Mouse (Mus musculus) fat pad, adult 2 months (tissue): ENCODE measurements around the gene Rrp9.
"Not testable (repeated sequence)": the region's sequence is repeated elsewhere in the genome, so short reads cannot be mapped to it uniquely, and the experiment has no call there.

Experiments
- DNase-seq: peaks from one replicate; pipeline ENCODE4 v3.0.0-alpha.2; 2011; ENCODE audit warnings: low read depth, low spot score; ENCODE audit errors: extremely low read depth

Rrp9 gene

GRCm38 (mm10) chr9:106473081-106473752 lies 2.5 kb upstream of the Rrp9 start:
- DNase-seq, result no peak

GRCm38 (mm10) chr9:106473753-106474105 lies 2.0 kb upstream of the Rrp9 start:
- DNase-seq, result no peak

- DNase-seq, result no peak
Observed at GRCm38 (mm10) chr9:106474456-106474855, 1.3 kb upstream of the Rrp9 start.

GRCm38 (mm10) chr9:106475046-106475445 lies 717 bp upstream of the Rrp9 start:
- no peak for DNase-seq

- no peak for DNase-seq
Observed at GRCm38 (mm10) chr9:106476002-106476923, 500 bp downstream of the Rrp9 start.

- DNase-seq, result peak; percentile 95
Observed at GRCm38 (mm10) chr9:106476924-106477484, 1.2 kb downstream of the Rrp9 start, which contains the start of gene Parp3. Gene Parp3, minus strand, starts transcription at chr9:106476949.

GRCm38 (mm10) chr9:106477649-106478048 lies 1.9 kb downstream of the Rrp9 start:
- DNase-seq, result no peak

GRCm38 (mm10) chr9:106478101-106478500 lies 2.3 kb downstream of the Rrp9 start:
- DNase-seq, result no peak

GRCm38 (mm10) chr9:106480541-106480940 lies 4.8 kb downstream of the Rrp9 start:
- no peak for DNase-seq

- DNase-seq, result no peak
Observed at GRCm38 (mm10) chr9:106481075-106481474, 5.3 kb downstream of the Rrp9 start.

- no peak for DNase-seq
Observed at GRCm38 (mm10) chr9:106481676-106482075, 5.9 kb downstream of the Rrp9 start.

GRCm38 (mm10) chr9:106482578-106483115 lies 6.9 kb downstream of the Rrp9 start:
- DNase-seq, result no peak

- no peak for DNase-seq
Observed at GRCm38 (mm10) chr9:106483136-106483535, 7.4 kb downstream of the Rrp9 start.

GRCm38 (mm10) chr9:106483606-106484005 lies 7.8 kb downstream of the Rrp9 start:
- no peak for DNase-seq

- no peak for DNase-seq
Observed at GRCm38 (mm10) chr9:106485076-106485475, 9.3 kb downstream of the Rrp9 start.

- DNase-seq, result not testable (repeated sequence)
Observed at GRCm38 (mm10) chr9:106487602-106488001, 11.8 kb downstream of the Rrp9 start.

GRCm38 (mm10) chr9:106499667-106500066 lies 23.9 kb downstream of the Rrp9 start, which contains the start of gene Iqcf1:
Gene Iqcf1, plus strand, starts transcription at chr9:106499967.
- DNase-seq, result no peak

- no peak for DNase-seq
Observed at GRCm38 (mm10) chr9:106501846-106502245, 26.1 kb downstream of the Rrp9 start.

GRCm38 (mm10) chr9:106504246-106504645 lies 28.5 kb downstream of the Rrp9 start:
- DNase-seq, result no peak

- DNase-seq, result no peak
Observed at GRCm38 (mm10) chr9:106509356-106509755, 33.6 kb downstream of the Rrp9 start.

GRCm38 (mm10) chr9:106512729-106513450 lies 37.1 kb downstream of the Rrp9 start:
- DNase-seq, result no peak
